Mouse (Mus musculus): ENCODE results near the gene Lmntd1.

Gene Lmntd1

GRCm38 (mm10) chr6:145379175-145379574 is 234.9 kb downstream of the Lmntd1 start:
- no peak for DNase-seq (ENCODE audit: low read depth, low spot score)

DNA sequence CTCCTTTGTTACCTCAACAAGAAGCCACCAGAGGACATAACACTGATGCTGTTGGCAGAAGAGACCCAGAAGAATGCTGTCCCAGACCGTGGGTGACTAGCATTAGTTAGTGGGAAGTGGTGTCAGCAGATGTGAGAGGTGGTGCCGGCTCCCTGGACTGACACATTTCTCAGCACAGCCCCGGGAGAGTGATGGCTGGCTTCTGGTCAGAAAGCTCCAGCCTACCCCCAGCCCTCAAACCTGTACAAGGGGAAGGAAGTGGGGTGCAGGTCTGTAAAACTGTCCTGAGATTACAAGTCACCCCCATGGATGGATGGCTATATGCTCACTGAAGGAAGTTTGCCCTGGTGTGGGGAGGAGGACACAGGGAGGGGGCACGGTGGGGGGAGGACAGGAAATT is 235.4 kb downstream of the Lmntd1 start:
- DNase-seq (ENCODE audit: low read depth, low spot score): no peak

- DNase-seq (ENCODE audit: low read depth, low spot score): no peak
These were observed 239.7 kb downstream of the Lmntd1 start for GRCm38 (mm10) chr6:145374372-145374771.

- peak; percentile 89 for DNase-seq (ENCODE audit: low read depth, low spot score)
These were observed 240.4 kb downstream of the Lmntd1 start for GRCm38 (mm10) chr6:145373712-145374221.

GRCm38 (mm10) chr6:145372066-145372465 is 242.1 kb downstream of the Lmntd1 start:
- DNase-seq (ENCODE audit: low read depth, low spot score): no peak

DNA sequence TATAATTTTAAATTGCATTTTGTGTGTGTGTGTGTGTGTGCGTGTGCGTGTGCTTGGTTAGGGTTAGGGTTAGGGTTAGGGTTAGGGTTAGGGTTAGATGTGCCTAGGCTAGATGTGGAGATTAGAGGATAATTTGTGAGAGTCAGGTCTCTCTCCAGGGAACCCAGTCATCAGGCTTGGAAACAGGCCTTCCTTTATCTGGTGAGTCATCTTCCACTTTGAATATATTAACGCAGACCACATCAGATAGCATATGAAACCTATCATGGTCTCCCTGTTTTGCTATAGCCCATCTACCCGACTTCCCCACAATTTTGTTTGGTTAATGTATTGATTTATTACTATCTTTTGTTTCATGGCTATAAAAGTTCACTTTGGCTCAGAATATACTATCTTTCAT is 242.5 kb downstream of the Lmntd1 start:
- DNase-seq (ENCODE audit: low read depth, low spot score): no peak

DNA sequence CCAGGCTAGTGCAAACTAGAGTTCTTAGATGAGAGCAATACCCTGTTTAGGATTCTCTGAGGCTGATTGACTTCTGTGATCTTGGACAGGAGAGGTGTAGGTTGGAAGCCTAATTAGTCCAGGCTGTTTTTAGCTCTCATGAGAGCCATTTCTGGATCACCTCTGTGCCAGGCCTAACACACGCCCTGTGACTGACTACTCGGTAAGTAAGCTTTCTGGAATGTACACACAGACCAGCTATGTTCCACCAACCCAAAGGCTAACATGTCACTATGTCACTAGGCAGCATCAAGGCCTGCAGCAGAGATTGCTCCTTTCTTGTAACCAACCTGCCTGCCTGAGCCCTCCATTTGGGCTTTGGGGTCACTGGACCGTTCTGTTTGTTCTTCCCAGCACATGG is 243.8 kb downstream of the Lmntd1 start:
- DNase-seq (ENCODE audit: low read depth, low spot score): no peak

GRCm38 (mm10) chr6:145369290-145369689 is 244.8 kb downstream of the Lmntd1 start:
- no peak for DNase-seq (ENCODE audit: low read depth, low spot score)

GRCm38 (mm10) chr6:145366488-145366887 is 247.6 kb downstream of the Lmntd1 start:
- no peak for DNase-seq (ENCODE audit: low read depth, low spot score)

DNA sequence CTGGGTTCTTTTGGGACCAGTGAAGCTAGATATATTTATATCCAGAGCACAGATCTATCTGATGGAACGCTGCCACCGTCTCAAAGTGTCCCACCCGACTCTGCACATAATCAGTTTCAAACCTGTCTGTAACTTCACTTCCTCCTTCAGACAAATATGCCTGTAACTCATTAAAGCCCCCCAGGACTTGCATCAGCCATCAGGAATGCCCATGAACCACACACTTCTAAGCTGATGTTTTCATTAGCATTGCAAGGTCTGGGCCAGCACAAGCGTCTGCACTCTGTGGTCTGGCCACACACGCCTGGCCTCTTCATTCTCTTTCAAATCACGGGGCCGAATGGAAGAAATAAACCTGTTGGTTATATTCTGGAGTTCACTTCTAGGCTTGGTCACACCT is 250.4 kb downstream of the Lmntd1 start:
- DNase-seq (ENCODE audit: low read depth, low spot score): no peak

GRCm38 (mm10) chr6:145361109-145361694 is 252.9 kb downstream of the Lmntd1 start:
- DNase-seq (ENCODE audit: low read depth, low spot score): no peak

DNA sequence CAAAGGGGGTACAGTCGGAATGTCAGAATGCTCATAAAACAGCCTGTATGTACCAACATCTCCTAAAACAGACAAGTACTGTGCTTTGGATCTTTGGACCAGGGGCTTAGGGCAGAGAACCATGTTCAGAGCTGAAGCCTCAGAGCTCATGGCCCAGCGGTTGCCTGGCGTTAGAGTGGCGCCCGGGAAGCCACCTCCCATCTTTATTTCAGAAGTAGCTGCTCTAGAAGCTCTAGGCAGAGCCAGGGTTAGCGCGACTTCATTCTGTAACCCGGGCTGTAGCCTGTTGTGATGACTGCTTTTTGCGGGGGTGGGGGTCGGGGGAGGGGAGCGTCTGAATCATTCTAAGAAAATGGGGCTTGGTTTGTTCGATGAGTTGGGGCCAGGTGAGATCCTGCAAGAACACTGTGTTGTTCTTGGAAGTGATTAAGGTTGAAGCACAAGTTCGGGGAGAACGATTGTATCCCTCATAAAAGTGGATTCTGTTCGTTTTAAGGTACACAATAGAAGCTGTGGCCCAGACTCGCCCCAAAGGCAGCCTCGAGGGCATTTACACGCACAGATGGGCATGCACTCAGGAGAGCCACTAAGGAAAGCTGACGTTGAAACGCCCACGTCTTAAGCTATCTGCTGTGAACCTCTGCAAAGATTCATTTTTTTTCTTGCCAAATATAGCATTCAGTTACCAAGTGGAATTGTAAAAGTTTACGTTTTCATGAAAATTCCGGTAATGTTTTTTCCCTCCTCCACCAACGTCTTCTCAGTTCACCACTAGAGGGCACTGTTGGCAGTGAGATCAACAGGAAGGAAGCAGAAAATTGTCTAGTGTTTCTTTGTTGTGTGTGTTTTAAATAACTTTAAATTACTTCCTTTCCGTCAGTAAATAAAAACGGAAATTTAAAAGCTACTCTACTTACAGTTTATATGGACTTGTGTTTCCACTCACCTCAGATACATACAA is 254.4 kb downstream of the Lmntd1 start:
- DNase-seq (ENCODE audit: low read depth, low spot score): peak; percentile 40

GRCm38 (mm10) chr6:145358001-145358400 is 256.1 kb downstream of the Lmntd1 start:
- DNase-seq (ENCODE audit: low read depth, low spot score): no peak

DNA sequence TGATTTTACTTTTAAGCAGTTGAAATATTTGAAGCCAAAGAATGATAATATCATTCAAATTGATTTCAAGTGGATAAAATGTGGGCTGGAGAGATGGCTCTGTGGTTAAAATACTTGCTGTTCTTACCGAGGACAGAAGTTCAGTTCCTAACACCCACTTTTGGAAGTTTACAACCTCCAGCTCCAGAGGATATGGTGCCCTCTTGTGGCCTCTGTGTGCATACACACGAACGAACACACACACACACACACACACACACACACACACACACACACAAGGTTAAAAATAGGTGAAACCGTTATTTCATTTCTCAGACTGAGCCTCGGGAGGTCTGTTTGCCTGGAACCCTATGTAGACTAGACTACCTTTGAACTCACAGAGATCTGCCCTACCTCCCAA is 260.3 kb downstream of the Lmntd1 start:
- DNase-seq (ENCODE audit: low read depth, low spot score): no peak

DNA sequence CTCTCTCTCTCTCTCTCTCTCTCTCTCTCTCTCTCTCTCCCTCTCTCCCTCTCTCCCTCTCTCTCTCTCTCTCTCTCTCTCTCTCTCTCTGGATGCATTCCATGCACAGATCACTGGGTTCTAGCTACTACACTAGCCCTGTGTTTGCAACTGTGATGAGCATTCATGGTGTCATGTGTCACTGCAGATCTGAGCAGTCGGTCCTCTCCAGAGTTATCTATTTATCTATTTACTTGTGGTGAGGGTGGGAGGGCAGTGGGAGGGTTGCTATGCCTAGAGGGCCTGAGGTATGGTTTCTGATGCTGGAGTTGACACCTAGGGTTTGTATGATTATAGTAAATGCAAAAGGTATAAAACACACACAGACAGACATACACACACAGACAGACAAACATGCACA is 261.4 kb downstream of the Lmntd1 start:
- no peak for DNase-seq (ENCODE audit: low read depth, low spot score)

DNA sequence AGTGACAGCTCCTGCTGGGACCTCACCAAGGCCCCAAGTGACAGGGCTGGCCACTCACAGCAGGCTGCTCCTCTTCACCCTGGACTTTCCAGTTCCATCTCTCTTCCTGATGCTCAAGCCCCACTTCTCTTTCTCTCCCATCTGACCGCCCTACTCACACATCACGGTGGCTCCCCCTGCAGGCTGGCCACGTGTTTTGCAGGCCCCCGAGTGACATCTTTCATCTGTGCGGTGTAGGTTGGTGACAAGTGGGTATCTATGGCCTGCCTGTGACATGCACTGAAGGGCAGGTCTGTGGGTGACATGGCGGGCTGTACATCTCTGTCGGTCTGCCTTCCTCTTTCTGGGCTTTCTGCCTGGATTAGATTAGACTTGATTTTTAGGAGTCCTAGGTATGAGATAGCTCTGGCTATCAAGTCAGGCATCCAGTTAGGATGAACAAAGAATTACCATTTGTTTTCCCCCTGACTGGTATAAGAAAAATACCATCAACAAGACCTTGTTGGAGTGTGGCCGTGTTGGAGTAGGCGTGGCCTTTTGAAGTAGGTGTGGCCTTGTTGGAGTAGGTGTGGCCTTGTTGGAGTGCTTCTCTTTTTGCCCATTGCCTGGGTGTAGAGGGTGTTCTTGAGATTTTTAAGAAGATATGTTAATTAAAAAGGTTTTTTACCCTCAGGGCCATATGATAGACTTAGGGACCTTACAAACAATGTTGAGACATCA is 265.8 kb downstream of the Lmntd1 start:
- DNase-seq (ENCODE audit: low read depth, low spot score): no peak

- no peak for DNase-seq (ENCODE audit: low read depth, low spot score)
These were observed 266.5 kb downstream of the Lmntd1 start for GRCm38 (mm10) chr6:145347641-145348040.

- DNase-seq (ENCODE audit: low read depth, low spot score): no peak
These were observed 267.1 kb downstream of the Lmntd1 start for GRCm38 (mm10) chr6:145346789-145347557.

- DNase-seq (ENCODE audit: low read depth, low spot score): no peak
These were observed 267.8 kb downstream of the Lmntd1 start for GRCm38 (mm10) chr6:145346305-145346704.

- DNase-seq (ENCODE audit: low read depth, low spot score): no peak
These were observed 269.4 kb downstream of the Lmntd1 start for GRCm38 (mm10) chr6:145344719-145345118.

- no peak for DNase-seq (ENCODE audit: low read depth, low spot score)
These were observed 270.7 kb downstream of the Lmntd1 start for GRCm38 (mm10) chr6:145343457-145343856.
